Mouse (Mus musculus) embryonic fibroblast, embryonic 13.5 days (primary cell): ENCODE data around the gene Loxl1.

Experiments
- CTCF ChIP-seq: IDR thresholded peaks from 2 replicates; pipeline ENCODE4 v1.5.1; 2011; ENCODE audit warnings: mild to moderate bottlenecking, control low read depth, low read length, moderate library complexity, borderline replicate concordance; ENCODE audit not compliant: insufficient read depth
- POLR2A ChIP-seq: IDR thresholded peaks from 2 replicates; pipeline ENCODE4 v1.6.1; 2011; ENCODE audit warnings: low read depth, mild to moderate bottlenecking, control low read depth, low read length, moderate library complexity

DNA sequence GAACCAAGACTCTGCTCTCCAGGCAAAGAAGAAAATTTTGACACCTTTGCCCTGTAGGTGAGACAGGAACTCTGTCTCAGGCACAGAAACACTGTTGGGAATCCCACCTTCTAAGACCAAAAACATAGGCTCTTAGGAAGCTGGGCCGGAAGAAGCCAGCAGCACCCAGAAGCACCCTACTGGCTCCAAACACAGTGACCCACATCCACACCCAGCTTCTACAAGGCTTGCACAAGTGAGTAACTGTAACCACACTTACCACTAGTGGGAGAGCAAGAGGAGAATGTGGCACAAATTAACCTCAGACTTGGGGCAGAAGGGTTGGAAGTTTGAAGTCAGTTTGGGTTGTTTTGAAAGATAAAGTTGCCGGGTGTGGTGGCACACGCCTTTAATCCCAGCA, 37.2 kb downstream of the Loxl1 start:
- TF ChIP-seq POLR2A (no peak), CTCF (no peak)
